Mouse (Mus musculus): ENCODE data around the gene Gm5796. TPM values are rescaled to one million over a fixed set of nuclear protein-coding genes. Genes with fewer than 3 reads are reported as not detected.
"Not testable (repeated sequence)": the region's sequence is repeated elsewhere in the genome, so short reads cannot be mapped to it uniquely, and the experiment has no call there.

The Gm5796 gene
- total RNA-seq (2014; rRNA removed), result 3.7 and 8.2 TPM in 2 replicates
- 4.2 and 4.9 TPM in 2 replicates for polyA plus RNA-seq (2015; fragmentation: Nextera tagmentation; extraction: Ambion mirVana)

DNA sequence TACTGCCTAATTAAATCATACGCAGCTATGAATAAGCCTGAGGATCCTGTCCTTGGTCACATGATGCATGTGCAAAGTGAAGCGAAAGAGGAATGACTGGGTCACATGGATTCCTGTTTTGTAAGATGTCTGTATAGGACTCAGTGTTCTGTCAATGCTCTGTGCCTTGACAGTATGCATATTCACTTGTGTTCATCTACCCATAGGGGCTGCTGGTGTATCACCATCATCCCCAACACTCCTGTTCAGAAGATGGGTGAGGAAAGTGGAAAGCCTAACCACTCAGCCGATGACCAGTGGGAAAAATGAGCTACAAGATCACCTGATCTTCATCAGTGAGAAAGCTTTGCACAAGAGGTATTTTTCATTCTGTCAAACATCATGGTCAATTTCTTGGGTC lies at the start of gene Gm5796:
Gm5796 (plus strand) TSS at position 301 of the 400 bp plus-strand sequence.
- 100% methylated on average over 1 of the region's 3 CpGs for WGBS

DNA sequence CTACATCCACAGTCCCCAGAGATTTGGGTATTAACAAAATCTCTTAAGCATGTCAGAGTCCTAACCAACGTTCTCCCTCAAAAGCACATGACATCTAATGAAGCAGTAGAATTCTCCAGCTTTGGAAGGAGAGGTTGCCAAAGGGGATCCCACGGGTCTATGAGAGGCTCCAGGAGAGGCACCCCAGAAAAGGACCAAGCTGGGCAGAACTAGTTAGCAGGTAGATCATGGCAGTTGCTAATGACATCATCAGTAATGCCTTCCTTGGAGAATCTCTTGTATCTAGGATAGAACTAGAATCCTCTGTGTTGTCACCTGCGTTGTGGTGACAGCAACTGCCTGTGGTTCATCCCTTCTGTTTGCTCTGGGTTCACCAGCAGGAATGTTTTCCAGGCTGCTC lies 25.6 kb upstream of the Gm5796 start, which contains the start of gene Gm3099:
Gm3099 (plus strand) TSS at position 301 of the 400 bp plus-strand sequence.
- ATAC-seq (ENCODE audit: low FRiP score); H3K36me3 ChIP-seq (ENCODE audit: insufficient read depth, low read length); DNase-seq (ENCODE audit: low spot score); H3K4me1 ChIP-seq (ENCODE audit: insufficient read depth, low read length); H3K9ac ChIP-seq (replicated peaks; ENCODE audit: low read length, poor library complexity, severe bottlenecking); H3K9me3 ChIP-seq (ENCODE audit: low read length); H3K27me3 ChIP-seq (ENCODE audit: insufficient read depth, low read length); H3K4me2 ChIP-seq (ENCODE audit: low read depth, low read length, poor library complexity, severe bottlenecking); H3K27ac ChIP-seq (ENCODE audit: low read depth, low read length); H3K4me3 ChIP-seq (ENCODE audit: low read depth, low read length): not testable (repeated sequence)
- 77% methylated on average over 1 of the region's 3 CpGs for WGBS

More for the DNA sequence above, at the start of gene Gm5796:
- H3K9me3 ChIP-seq (ENCODE audit: low read length); H3K36me3 ChIP-seq (ENCODE audit: insufficient read depth, low read length); ATAC-seq (ENCODE audit: low FRiP score); H3K27ac ChIP-seq (ENCODE audit: low read depth, low read length); H3K4me3 ChIP-seq (ENCODE audit: low read depth, low read length); H3K27me3 ChIP-seq (ENCODE audit: insufficient read depth, low read length); H3K4me1 ChIP-seq (ENCODE audit: insufficient read depth, low read length); DNase-seq (ENCODE audit: low spot score); H3K4me2 ChIP-seq (ENCODE audit: low read depth, low read length, poor library complexity, severe bottlenecking); H3K9ac ChIP-seq (replicated peaks; ENCODE audit: low read length, poor library complexity, severe bottlenecking): not testable (repeated sequence)

DNA sequence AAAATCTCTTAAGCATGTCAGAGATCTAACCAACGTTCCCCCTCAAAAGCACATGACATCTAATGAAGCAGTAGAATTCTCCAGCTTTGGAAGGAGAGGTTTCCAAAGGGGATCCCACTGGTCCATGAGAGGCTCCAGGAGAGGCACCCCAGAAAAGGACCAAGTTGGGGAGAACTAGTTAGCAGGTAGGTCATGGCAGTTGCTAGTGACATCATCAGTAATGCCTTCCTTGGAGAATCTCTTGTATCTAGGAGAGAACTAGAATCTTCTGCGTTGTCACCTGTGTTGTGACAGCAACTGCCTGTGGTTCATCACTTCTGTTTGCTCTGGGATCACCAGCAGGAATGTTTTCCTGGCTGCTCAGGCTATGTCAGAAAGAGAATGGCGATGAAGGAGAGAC lies 60.1 kb downstream of the Gm5796 start, which contains the start of gene Gm3115:
Gm3115 (plus strand) TSS at position 301 of the 400 bp plus-strand sequence.
- not testable (repeated sequence) for DNase-seq (ENCODE audit: low spot score); ATAC-seq (ENCODE audit: low FRiP score); H3K4me3 ChIP-seq (ENCODE audit: low read depth, low read length); H3K4me2 ChIP-seq (ENCODE audit: low read depth, low read length, poor library complexity, severe bottlenecking); H3K36me3 ChIP-seq (ENCODE audit: insufficient read depth, low read length); H3K9ac ChIP-seq (replicated peaks; ENCODE audit: low read length, poor library complexity, severe bottlenecking); H3K27ac ChIP-seq (ENCODE audit: low read depth, low read length); H3K9me3 ChIP-seq (ENCODE audit: low read length); H3K27me3 ChIP-seq (ENCODE audit: insufficient read depth, low read length); H3K4me1 ChIP-seq (ENCODE audit: insufficient read depth, low read length)
- WGBS, result 66% methylated on average over 2 of the region's 3 CpGs

Other genes with a start within 250 kb of the Gm5796 start
- 5.3 and 6.8 TPM in 2 replicates for gene Gm3002, start 213.9 kb upstream of the Gm5796 start, total RNA-seq (2014; rRNA removed)
- 4.4 and 6.3 TPM in 2 replicates for gene Gm3002, start 213.9 kb upstream of the Gm5796 start, polyA plus RNA-seq (2015; fragmentation: Nextera tagmentation; extraction: Ambion mirVana)
- gene Gm3033, start 177.7 kb upstream of the Gm5796 start, total RNA-seq (2014; rRNA removed), result not detected in 2 replicates
- 0.29 TPM in 1 of 2 replicates, not detected in the other for gene Gm3033, start 177.7 kb upstream of the Gm5796 start, polyA plus RNA-seq (2015; fragmentation: Nextera tagmentation; extraction: Ambion mirVana)
- not detected in 2 replicates for gene Gm2916, start 139.8 kb upstream of the Gm5796 start, total RNA-seq (2014; rRNA removed)
- not detected in 2 replicates for gene Gm2916, start 139.8 kb upstream of the Gm5796 start, polyA plus RNA-seq (2015; fragmentation: Nextera tagmentation; extraction: Ambion mirVana)
- not detected in 2 replicates for gene Gm3029, start 92.2 kb upstream of the Gm5796 start, total RNA-seq (2014; rRNA removed)
- gene Gm3029, start 92.2 kb upstream of the Gm5796 start, polyA plus RNA-seq (2015; fragmentation: Nextera tagmentation; extraction: Ambion mirVana), result not detected in 2 replicates
- gene Gm3095, start 60.4 kb upstream of the Gm5796 start, total RNA-seq (2014; rRNA removed), result 2.2 and 4.5 TPM in 2 replicates
- 1.9 and 2.0 TPM in 2 replicates for gene Gm3095, start 60.4 kb upstream of the Gm5796 start, polyA plus RNA-seq (2015; fragmentation: Nextera tagmentation; extraction: Ambion mirVana)
- not detected in 2 replicates for gene Gm3099, start 25.5 kb upstream of the Gm5796 start, total RNA-seq (2014; rRNA removed)
- not detected in 2 replicates for gene Gm3099, start 25.5 kb upstream of the Gm5796 start, polyA plus RNA-seq (2015; fragmentation: Nextera tagmentation; extraction: Ambion mirVana)
- not detected in 2 replicates for gene Gm3115, start 60.2 kb downstream of the Gm5796 start, total RNA-seq (2014; rRNA removed)
- gene Gm3115, start 60.2 kb downstream of the Gm5796 start, polyA plus RNA-seq (2015; fragmentation: Nextera tagmentation; extraction: Ambion mirVana), result 0.09 TPM in 1 of 2 replicates, not detected in the other
- 0.60 and 1.6 TPM in 2 replicates for gene Gm8108, start 86.6 kb downstream of the Gm5796 start, total RNA-seq (2014; rRNA removed)
- 5.4 TPM in 2 replicates for gene Gm8108, start 86.6 kb downstream of the Gm5796 start, polyA plus RNA-seq (2015; fragmentation: Nextera tagmentation; extraction: Ambion mirVana)
- gene Gm3127, start 141.1 kb downstream of the Gm5796 start, total RNA-seq (2014; rRNA removed), result not detected in 2 replicates
- not detected in 2 replicates for gene Gm3127, start 141.1 kb downstream of the Gm5796 start, polyA plus RNA-seq (2015; fragmentation: Nextera tagmentation; extraction: Ambion mirVana)
- 7.2 and 10.0 TPM in 2 replicates for gene Gm2974, start 158.6 kb downstream of the Gm5796 start, total RNA-seq (2014; rRNA removed)
- gene Gm2974, start 158.6 kb downstream of the Gm5796 start, polyA plus RNA-seq (2015; fragmentation: Nextera tagmentation; extraction: Ambion mirVana), result 8.7 and 12.0 TPM in 2 replicates
- not detected in 2 replicates for gene Gm3138, start 225.7 kb downstream of the Gm5796 start, total RNA-seq (2014; rRNA removed)
- not detected in 2 replicates for gene Gm3138, start 225.7 kb downstream of the Gm5796 start, polyA plus RNA-seq (2015; fragmentation: Nextera tagmentation; extraction: Ambion mirVana)

Measured in midbrain, postnatal 0 days (tissue).